In genomic region chr10:117471818-117472567, GRCm38 (mm10) we compare ENCODE assay signal across 19 mouse cellular contexts.
DNase-seq lines count a peak whose midpoint lies in the region; ATAC-seq and TF ChIP-seq lines count a peak whose summit lies in the region.
"Had no signal": no experiment of that assay in that cellular context is flagged by ENCODE, and none has a peak within 500 bp of the region (broad histone marks: within the 10 kb centered on the region; RNA-seq: fewer than 3 reads in every experiment).

No protein-coding gene starts in this region.

- DNase-seq in heart, adult 2 months = no peak
- no peak for DNase-seq in heart, postnatal 4 days
- DNase-seq in kidney, postnatal 0 days (ENCODE audit: low spot score) = no peak
- no peak for DNase-seq in kidney, adult 8-10 months
- peak; percentile 13 for DNase-seq in limb, embryonic 14.5 days (ENCODE audit: low spot score)
- no peak for DNase-seq in thymus, postnatal 36 days
- no peak for DNase-seq in lung, postnatal 25 days (ENCODE audit: low spot score)
- DNase-seq: cerebellum, adult 8-10 months; lung, postnatal 10 days; right cerebral cortex, adult 18-20 months had no signal

- intact Hi-C loops in heart, adult 2 months (cut with DNase I) = no loop called here

- no peak overlapping the region for H3K4me3 ChIP-seq in heart, adult 2 months
- no peak overlapping the region for H3K4me3 ChIP-seq in kidney, postnatal 0 days (replicated peaks; ENCODE audit: low read depth, low read length)
- H3K4me3 ChIP-seq in brown adipose tissue, adult 24 weeks (ENCODE audit: insufficient read depth, low read depth, low read length) = no peak overlapping the region
- no peak overlapping the region for H3K4me3 ChIP-seq in limb, embryonic 14.5 days (replicated peaks; ENCODE audit: low read length)
- H3K4me3 ChIP-seq: embryonic facial prominence, embryonic 12.5 days; hindbrain, embryonic 10.5 days; liver, embryonic 15.5 days; megakaryocyte, embryonic 14.5 days; stomach, embryonic 15.5 days had no signal

- H3K4me2 ChIP-seq in kidney, postnatal 0 days (ENCODE audit: low read length) = no peak overlapping the region
- H3K4me2 ChIP-seq in limb, embryonic 14.5 days (replicated peaks; ENCODE audit: low read depth, low read length, severe bottlenecking) = no peak overlapping the region
- H3K4me2 ChIP-seq: embryonic facial prominence, embryonic 12.5 days; heart, embryonic 11.5 days; liver, embryonic 15.5 days; stomach, embryonic 15.5 days had no signal

- H3K27ac ChIP-seq in heart, adult 2 months = peak overlapping the region; percentile 40
- H3K27ac ChIP-seq in kidney, postnatal 0 days = peak overlapping the region; percentile 83
- H3K27ac ChIP-seq in brown adipose tissue, adult 24 weeks (replicated peaks; ENCODE audit: low read depth, low read length) = peak overlapping the region; percentile 54; the same call in 1 of the 2 replicates
- H3K27ac ChIP-seq in limb, embryonic 14.5 days (replicated peaks; ENCODE audit: low read depth, low read length) = no peak overlapping the region
- H3K27ac ChIP-seq: embryonic facial prominence, embryonic 12.5 days; liver, embryonic 15.5 days; stomach, embryonic 15.5 days had no signal

- H3K36me3 ChIP-seq in heart, adult 2 months (ENCODE audit: control insufficient read depth, insufficient read depth, low read length) = peaks cover 4% of the 10 kb centered on the region
- H3K36me3 ChIP-seq in kidney, postnatal 0 days (ENCODE audit: insufficient read depth, low read length) = no peaks in the 10 kb centered on the region
- H3K36me3 ChIP-seq in limb, embryonic 14.5 days (ENCODE audit: control insufficient read depth, insufficient read depth, low read length) = no peaks in the 10 kb centered on the region
- H3K36me3 ChIP-seq: embryonic facial prominence, embryonic 12.5 days; hindbrain, embryonic 10.5 days; liver, embryonic 15.5 days; stomach, embryonic 15.5 days had no signal

- H3K27me3 ChIP-seq in heart, adult 2 months (ENCODE audit: control insufficient read depth, insufficient read depth, low read length) = no peaks in the 10 kb centered on the region
- no peaks in the 10 kb centered on the region for H3K27me3 ChIP-seq in kidney, postnatal 0 days (ENCODE audit: insufficient read depth, low read length)
- no peaks in the 10 kb centered on the region for H3K27me3 ChIP-seq in limb, embryonic 14.5 days (ENCODE audit: control insufficient read depth, insufficient read depth, low read length)
- H3K27me3 ChIP-seq: embryonic facial prominence, embryonic 12.5 days; liver, embryonic 15.5 days; megakaryocyte, embryonic 14.5 days; Patski; stomach, embryonic 15.5 days had no signal

- no peak for TF ChIP-seq EP300 in heart, adult 2 months (IDR thresholded peaks at IDR 0.05; ENCODE audit: insufficient read depth, low read depth, low read length)

- no peaks in the 10 kb centered on the region for H3K79me2 ChIP-seq in heart, adult 2 months (replicated peaks; ENCODE audit: control insufficient read depth, insufficient read depth, low read length)

- H3K9ac ChIP-seq in heart, adult 2 months (ENCODE audit: low read depth, low read length) = no peak overlapping the region
- no peak overlapping the region for H3K9ac ChIP-seq in kidney, postnatal 0 days (ENCODE audit: low read depth, low read length)
- no peak overlapping the region for H3K9ac ChIP-seq in limb, embryonic 14.5 days (ENCODE audit: low read depth, low read length, severe bottlenecking)
- H3K9ac ChIP-seq: embryonic facial prominence, embryonic 12.5 days; liver, embryonic 15.5 days; stomach, embryonic 15.5 days had no signal

- TF ChIP-seq CTCF in heart, adult 2 months (IDR thresholded peaks at IDR 0.05) = no peak
- no peak for TF ChIP-seq CTCF in kidney, postnatal 0 days (IDR thresholded peaks at IDR 0.05; ENCODE audit: low read depth)

- no peak for TF ChIP-seq POLR2A in heart, adult 2 months (IDR thresholded peaks at IDR 0.05; ENCODE audit: insufficient read depth, low read depth, low read length)
- no peak for TF ChIP-seq POLR2A in limb, embryonic 14.5 days (IDR thresholded peaks at IDR 0.05; ENCODE audit: borderline replicate concordance, extremely low read depth, insufficient read depth, insufficient read length)

- WGBS in heart, adult 2 months = 32% methylated on average over 11 of the region's 11 CpGs
- 25% methylated on average over 11 of the region's 11 CpGs for WGBS in kidney, postnatal 0 days
- whole genome bisulfite sequencing in limb, embryonic 14.5 days = 32% methylated on average over 11 of the region's 11 CpGs

- no peaks in the 10 kb centered on the region for H3K9me3 ChIP-seq in kidney, postnatal 0 days (replicated peaks; ENCODE audit: low read length)
- 0 out of 2 replicates have a peak, but pooled peaks cover 3% of the 10 kb centered on the region for H3K9me3 ChIP-seq in limb, embryonic 14.5 days (ENCODE audit: control insufficient read depth, low read length)

- peaks cover 2% of the 10 kb centered on the region; the same call in 1 of the 2 replicates for H3K4me1 ChIP-seq in heart, adult 2 months (ENCODE audit: control insufficient read depth, insufficient read depth, low read length)
- H3K4me1 ChIP-seq in kidney, postnatal 0 days (replicated peaks; ENCODE audit: insufficient read depth, low read length) = peaks cover 8% of the 10 kb centered on the region; the same call in 1 of the 2 replicates
- no peaks in the 10 kb centered on the region for H3K4me1 ChIP-seq in brown adipose tissue, adult 24 weeks (ENCODE audit: control insufficient read depth, insufficient read depth, insufficient read length, low read length)
- H3K4me1 ChIP-seq in limb, embryonic 14.5 days (ENCODE audit: control insufficient read depth, insufficient read depth, low read length) = peaks cover 9% of the 10 kb centered on the region
- H3K4me1 ChIP-seq: liver, embryonic 15.5 days; megakaryocyte, embryonic 14.5 days; stomach, embryonic 15.5 days had no signal

- ATAC-seq in kidney, postnatal 0 days (replicated peaks; ENCODE audit: low FRiP score, low read depth) = peak; percentile 41; the same call in 1 of the 2 replicates
- no peak for ATAC-seq in limb, embryonic 14.5 days (ENCODE audit: low FRiP score, low read depth)
- ATAC-seq: forebrain, embryonic 16.5 days; Patski had no signal
